Mouse (Mus musculus) liver, adult 2 months (tissue): ENCODE data around the gene Fndc3b. TPM values are rescaled to one million over a fixed set of nuclear protein-coding genes. Genes with fewer than 3 reads are reported as not detected.

Experiments
- DNase-seq: peaks from one replicate; pipeline ENCODE4 v3.0.0-alpha.2; 2011; ENCODE audit warnings: low read depth, low spot score; ENCODE audit errors: extremely low read depth
- H3K27ac ChIP-seq: fragments of 200-500 bp; replicated peaks from 2 replicates; pipeline ENCODE4 v1.5.1; 2012; ENCODE audit warnings: low read depth, mild to moderate bottlenecking, control low read depth, inconsistent platforms, low read length; ENCODE audit not compliant: insufficient read depth
- H3K27me3 ChIP-seq: fragments of 200-500 bp; 2 replicates; pipeline ENCODE4 v1.6.1; 2012; ENCODE audit warnings: mild to moderate bottlenecking, moderate library complexity, low read length, inconsistent platforms; ENCODE audit not compliant: control insufficient read depth, insufficient read depth
- H3K36me3 ChIP-seq: fragments of 200-500 bp; 2 replicates; pipeline ENCODE4 v1.6.1; 2012; ENCODE audit warnings: low read length, inconsistent platforms; ENCODE audit not compliant: control insufficient read depth, insufficient read depth
- H3K4me1 ChIP-seq: fragments of 200-500 bp; 2 replicates; pipeline ENCODE4 v1.6.1; 2011; ENCODE audit warnings: low read length; ENCODE audit not compliant: control insufficient read depth, insufficient read depth
- H3K4me3 ChIP-seq: fragments of 200-500 bp; 2 replicates; pipeline ENCODE4 v1.5.1; 2011; ENCODE audit warnings: low read depth, mild to moderate bottlenecking, control low read depth, low read length, moderate library complexity; ENCODE audit not compliant: insufficient read depth
- H3K79me2 ChIP-seq: fragments of 200-500 bp; 2 replicates; pipeline ENCODE4 v1.6.1; 2012; ENCODE audit warnings: inconsistent platforms, mild to moderate bottlenecking, low read length, moderate library complexity; ENCODE audit not compliant: control insufficient read depth, insufficient read depth
- H3K9ac ChIP-seq: fragments of 200-500 bp; 2 replicates; pipeline ENCODE4 v1.6.1; 2012; ENCODE audit warnings: low read depth, mild to moderate bottlenecking, control low read depth, inconsistent platforms, low read length
- CTCF ChIP-seq: fragments of 200-500 bp; IDR thresholded peaks from 2 replicates; pipeline ENCODE4 v1.5.1; 2011; ENCODE audit warnings: low read depth, low read length, control low read depth
- POLR2A ChIP-seq: fragments of 200-500 bp; IDR thresholded peaks from 2 replicates; pipeline ENCODE4 v1.6.1; 2011; ENCODE audit warnings: low read length, control low read depth; ENCODE audit not compliant: insufficient read depth; ENCODE audit errors: extremely low read depth
- WGBS: fragments of 180-500 bp; shearing (Covaris S2); methylation state at CpG from one replicate; pipeline ENCODE4 v1.1.7; 2018; 5-methylcytosine and 5-hydroxymethylcytosine counted together
- polyA plus RNA-seq: library from polyadenylated mRNA; depleted of rRNA; stranded (reverse); fragments of >200 nt; gene quantifications from 2 replicates; pipeline ENCODE4 v1.2.3, GENCODE M21; 2012
- total RNA-seq: library from RNA; depleted of rRNA; stranded (reverse); fragments of >200 nt; gene quantifications from 2 replicates; pipeline ENCODE4 v1.2.3, GENCODE M21; 2014

Gene Fndc3b
- total and polyA plus RNA-seq, 2 experiments, result 3.3 to 9.4 TPM

- Histone ChIP-seq H3K79me2 (peaks cover 45% of the 10 kb centered on the region; the same call in 1 of the 2 replicates), H3K9ac (no peak overlapping the region), H3K4me3 (no peak overlapping the region), H3K27ac (no peak overlapping the region), H3K4me1 (no peaks in the 10 kb centered on the region; the same call in 1 of the 2 replicates), H3K36me3 (no peaks in the 10 kb centered on the region), H3K27me3 (no peaks in the 10 kb centered on the region)
- TF ChIP-seq POLR2A (no peak), CTCF (no peak)
- DNase-seq, result no peak
- 70% methylated on average over 16 of the region's 16 CpGs for WGBS
These were observed 15.3 kb downstream of the Fndc3b start for GRCm38 (mm10) chr3:27695612-27696448.

- DNase-seq, result no peak
- H3K4me3 ChIP-seq, result no peak overlapping the region
- H3K4me1 ChIP-seq, result peaks cover 9% of the 10 kb centered on the region
- H3K36me3 ChIP-seq, result no peaks in the 10 kb centered on the region
- no peak for TF ChIP-seq CTCF
- no peak for TF ChIP-seq POLR2A
- no peaks in the 10 kb centered on the region for H3K27me3 ChIP-seq
- H3K79me2 ChIP-seq, result peaks cover 38% of the 10 kb centered on the region; the same call in 1 of the 2 replicates
- WGBS, result 42% methylated on average over 10 of the region's 10 CpGs
- H3K9ac ChIP-seq, result no peak overlapping the region
- H3K27ac ChIP-seq, result no peak overlapping the region
These were observed 16.5 kb downstream of the Fndc3b start for GRCm38 (mm10) chr3:27694586-27694985.

- 42% methylated on average over 5 of the region's 5 CpGs for WGBS
These were observed 17.0 kb downstream of the Fndc3b start for GRCm38 (mm10) chr3:27694111-27694510.

GRCm38 (mm10) chr3:27691486-27692160 lies 19.5 kb downstream of the Fndc3b start:
- Histone ChIP-seq H3K27me3 (no peaks in the 10 kb centered on the region), H3K79me2 (peaks cover 30% of the 10 kb centered on the region), H3K27ac (no peak overlapping the region), H3K4me1 (peaks cover 20% of the 10 kb centered on the region), H3K9ac (no peak overlapping the region), H3K36me3 (no peaks in the 10 kb centered on the region), H3K4me3 (no peak overlapping the region)
- TF ChIP-seq CTCF (no peak), POLR2A (no peak)
- WGBS, result 70% methylated on average over 9 of the region's 9 CpGs
- no peak for DNase-seq

More at GRCm38 (mm10) chr3:27694111-27694510, 17.0 kb downstream of the Fndc3b start:
- no peak overlapping the region for H3K9ac ChIP-seq
- no peaks in the 10 kb centered on the region for H3K27me3 ChIP-seq
- peaks cover 37% of the 10 kb centered on the region; the same call in 1 of the 2 replicates for H3K79me2 ChIP-seq
- no peak for TF ChIP-seq POLR2A
- no peak for TF ChIP-seq CTCF
- peaks cover 13% of the 10 kb centered on the region for H3K4me1 ChIP-seq
- no peak for DNase-seq
- H3K36me3 ChIP-seq, result no peaks in the 10 kb centered on the region
- no peak overlapping the region for H3K27ac ChIP-seq
- H3K4me3 ChIP-seq, result no peak overlapping the region

- Histone ChIP-seq H3K27me3 (no peaks in the 10 kb centered on the region), H3K79me2 (peaks cover 25% of the 10 kb centered on the region), H3K4me3 (no peak overlapping the region), H3K4me1 (peaks cover 29% of the 10 kb centered on the region), H3K36me3 (no peaks in the 10 kb centered on the region), H3K27ac (peak overlapping the region; percentile 68), H3K9ac (0 out of 2 replicates have a peak overlapping the region, but pooled peaks have one; percentile 13)
- peak; percentile 93 for DNase-seq
- TF ChIP-seq POLR2A, result no peak
- no peak for TF ChIP-seq CTCF
- WGBS, result 2% methylated on average over 6 of the region's 6 CpGs
These were observed 21.1 kb downstream of the Fndc3b start for GRCm38 (mm10) chr3:27690030-27690429.
